12 mouse cellular contexts compared by ENCODE assay signal in genomic region chr4:32828385-32829077, GRCm38 (mm10).
"Had no signal": no experiment of that assay in that cellular context is flagged by ENCODE, and none has a peak within 500 bp of the region (broad histone marks: within the 10 kb centered on the region; RNA-seq: fewer than 3 reads in every experiment).

No protein-coding gene starts in this region.

- H3K27ac ChIP-seq: kidney, embryonic 15.5 days; left cerebral cortex, adult 2 months; limb, embryonic 12.5 days; midbrain, embryonic 10.5 days; midbrain, embryonic 15.5 days had no signal

- H3K4me2 ChIP-seq: kidney, embryonic 15.5 days; limb, embryonic 12.5 days; midbrain, embryonic 15.5 days; neural tube, embryonic 13.5 days had no signal

- H3K4me3 ChIP-seq: kidney, embryonic 15.5 days; left cerebral cortex, adult 2 months; limb, embryonic 12.5 days; midbrain, embryonic 10.5 days; midbrain, embryonic 15.5 days; neural tube, embryonic 13.5 days had no signal

- H3K9me3 ChIP-seq: kidney, embryonic 15.5 days; limb, embryonic 12.5 days; midbrain, embryonic 10.5 days; midbrain, embryonic 15.5 days; neural tube, embryonic 13.5 days had no signal

- H3K9ac ChIP-seq: kidney, embryonic 15.5 days; limb, embryonic 12.5 days; midbrain, embryonic 15.5 days; neural tube, embryonic 13.5 days had no signal

- DNase-seq: kidney, postnatal 14 days; lung, adult 18-20 months; lung, postnatal 36 days; right cerebral cortex, postnatal 14 days; thymus, postnatal 36 days had no signal

- H3K27me3 ChIP-seq: kidney, embryonic 15.5 days; limb, embryonic 12.5 days; midbrain, embryonic 15.5 days; neural tube, embryonic 13.5 days had no signal

- H3K36me3 ChIP-seq: kidney, embryonic 15.5 days; limb, embryonic 12.5 days; midbrain, embryonic 15.5 days; neural tube, embryonic 13.5 days had no signal

- ATAC-seq: intestine, embryonic 16.5 days; midbrain, embryonic 15.5 days had no signal
